Mouse (Mus musculus) forebrain, embryonic 15.5 days (tissue): ENCODE measurements around the gene Gnaz. TPM values are rescaled to one million over a fixed set of nuclear protein-coding genes. Genes with fewer than 3 reads are reported as not detected.

ENCODE experiments used
- ATAC-seq: fragments of 200-750 bp; cut with Nextera tagmentation; replicated peaks from 2 replicates; pipeline ENCODE4 v1.8.0; 2017; ENCODE audit warnings: mild to moderate bottlenecking, moderate TSS enrichment, moderate library complexity
- H3K27ac ChIP-seq: fragments of 300-500 bp; sonication (generic); replicated peaks from 2 replicates; pipeline ENCODE4 v1.5.1; 2015; ENCODE audit warnings: mild to moderate bottlenecking, inconsistent platforms
- H3K27me3 ChIP-seq: fragments of 300-500 bp; sonication (generic); 2 replicates; pipeline ENCODE4 v1.6.1; 2015; ENCODE audit warnings: inconsistent platforms
- H3K36me3 ChIP-seq: fragments of 300-500 bp; sonication (generic); 2 replicates; pipeline ENCODE4 v1.6.1; 2015; ENCODE audit warnings: mild to moderate bottlenecking, inconsistent platforms
- H3K4me1 ChIP-seq: fragments of 300-500 bp; sonication (generic); 2 replicates; pipeline ENCODE4 v1.6.1; 2015; ENCODE audit warnings: inconsistent platforms
- H3K4me2 ChIP-seq: fragments of 300-500 bp; sonication (generic); replicated peaks from 2 replicates; pipeline ENCODE4 v1.6.1; 2015; ENCODE audit warnings: mild to moderate bottlenecking, inconsistent platforms
- H3K4me3 ChIP-seq: fragments of 300-500 bp; sonication (generic); 2 replicates; pipeline ENCODE4 v1.5.1; 2015; ENCODE audit warnings: mild to moderate bottlenecking, inconsistent platforms
- H3K9ac ChIP-seq: fragments of 300-500 bp; sonication (generic); replicated peaks from 2 replicates; pipeline ENCODE4 v1.6.1; 2015; ENCODE audit warnings: mild to moderate bottlenecking, inconsistent platforms
- H3K9me3 ChIP-seq: fragments of 300-500 bp; sonication (generic); 2 replicates; pipeline ENCODE4 v1.6.1; 2016; ENCODE audit warnings: inconsistent platforms
- WGBS: fragments of 180-500 bp; shearing (Covaris S2); methylation state at CpG from one replicate; pipeline ENCODE4 v1.1.7; 2015; ENCODE audit warnings: mixed read lengths; 5-methylcytosine and 5-hydroxymethylcytosine counted together
- polyA plus RNA-seq: library from polyadenylated mRNA; unstranded; fragments of >200 nt; fragmentation: Nextera tagmentation; extraction: Ambion mirVana; gene quantifications from 2 replicates; pipeline ENCODE4 v1.2.1, GENCODE M21; 2015

Gene Gnaz
- polyA plus RNA-seq, 1 experiment from 2014 or later: 44.9 TPM

DNA sequence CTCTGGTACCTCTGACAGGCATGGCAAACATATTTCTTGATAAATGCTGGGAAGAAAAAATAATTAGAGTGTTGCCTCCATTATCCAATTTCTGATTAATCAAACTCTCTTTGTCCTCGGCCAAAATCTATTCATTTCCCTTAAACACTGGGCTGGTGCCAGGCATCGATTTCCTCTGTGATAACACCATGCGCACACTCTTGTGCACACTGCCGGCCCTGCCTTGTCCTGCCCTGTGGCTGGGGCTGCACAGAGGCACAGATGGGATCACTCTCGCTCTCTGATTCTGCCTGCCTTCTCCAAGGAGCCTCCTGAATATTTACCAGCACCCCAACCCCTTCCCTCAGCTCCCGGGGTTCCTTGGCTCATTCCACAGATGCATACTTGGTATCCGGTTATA lies 8.6 kb downstream of the Gnaz start:
- no peak for ATAC-seq
- Histone ChIP-seq H3K9me3 (no peaks in the 10 kb centered on the region), H3K4me2 (no peak overlapping the region), H3K4me1 (no peaks in the 10 kb centered on the region; the same call in 1 of the 2 replicates), H3K27me3 (no peaks in the 10 kb centered on the region), H3K4me3 (no peak overlapping the region), H3K27ac (no peak overlapping the region), H3K9ac (no peak overlapping the region), H3K36me3 (no peaks in the 10 kb centered on the region; the same call in 1 of the 2 replicates)
- 60% methylated on average over 7 of the region's 7 CpGs for WGBS

GRCm38 (mm10) chr10:74976429-74976828 lies 9.5 kb downstream of the Gnaz start:
- 79% methylated on average over 7 of the region's 7 CpGs for WGBS
- Histone ChIP-seq H3K9ac (no peak overlapping the region), H3K9me3 (no peaks in the 10 kb centered on the region), H3K27ac (no peak overlapping the region), H3K27me3 (no peaks in the 10 kb centered on the region), H3K4me3 (no peak overlapping the region), H3K4me2 (no peak overlapping the region), H3K36me3 (no peaks in the 10 kb centered on the region; the same call in 1 of the 2 replicates), H3K4me1 (no peaks in the 10 kb centered on the region; the same call in 1 of the 2 replicates)
- ATAC-seq: no peak

- no peak for ATAC-seq
- WGBS: 79% methylated on average over 4 of the region's 4 CpGs
Measured at GRCm38 (mm10) chr10:74978056-74978455, 11.1 kb downstream of the Gnaz start.

DNA sequence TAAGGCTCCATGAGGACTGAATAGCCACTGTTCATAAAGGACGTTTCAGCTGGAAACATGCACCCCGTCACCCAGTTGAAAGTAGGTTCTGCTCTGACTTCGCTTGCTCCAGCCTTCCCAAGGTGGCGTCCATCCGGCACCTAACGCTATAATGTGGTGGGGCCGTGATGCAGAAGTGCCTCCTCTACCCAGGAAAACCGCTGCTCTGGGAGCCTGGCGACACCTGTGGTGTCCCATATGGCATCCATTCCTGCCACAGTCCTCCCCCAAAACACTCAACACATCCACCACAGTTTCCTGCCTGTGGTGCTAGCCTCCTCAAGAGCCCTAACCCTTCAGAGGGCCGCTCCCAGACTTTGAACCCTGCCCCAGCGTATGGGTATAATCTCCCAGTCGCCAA lies 14.2 kb downstream of the Gnaz start:
- Histone ChIP-seq H3K9me3 (no peaks in the 10 kb centered on the region), H3K4me3 (no peak overlapping the region), H3K4me2 (no peak overlapping the region), H3K27ac (no peak overlapping the region), H3K27me3 (no peaks in the 10 kb centered on the region), H3K9ac (no peak overlapping the region), H3K4me1 (no peaks in the 10 kb centered on the region), H3K36me3 (no peaks in the 10 kb centered on the region; the same call in 1 of the 2 replicates)
- no peak for ATAC-seq
- 87% methylated on average over 12 of the region's 12 CpGs for WGBS

More at GRCm38 (mm10) chr10:74978056-74978455, 11.1 kb downstream of the Gnaz start:
- Histone ChIP-seq H3K36me3 (no peaks in the 10 kb centered on the region; the same call in 1 of the 2 replicates), H3K9me3 (no peaks in the 10 kb centered on the region), H3K4me3 (no peak overlapping the region), H3K4me2 (no peak overlapping the region), H3K27me3 (no peaks in the 10 kb centered on the region), H3K4me1 (no peaks in the 10 kb centered on the region; the same call in 1 of the 2 replicates), H3K9ac (no peak overlapping the region), H3K27ac (no peak overlapping the region)

DNA sequence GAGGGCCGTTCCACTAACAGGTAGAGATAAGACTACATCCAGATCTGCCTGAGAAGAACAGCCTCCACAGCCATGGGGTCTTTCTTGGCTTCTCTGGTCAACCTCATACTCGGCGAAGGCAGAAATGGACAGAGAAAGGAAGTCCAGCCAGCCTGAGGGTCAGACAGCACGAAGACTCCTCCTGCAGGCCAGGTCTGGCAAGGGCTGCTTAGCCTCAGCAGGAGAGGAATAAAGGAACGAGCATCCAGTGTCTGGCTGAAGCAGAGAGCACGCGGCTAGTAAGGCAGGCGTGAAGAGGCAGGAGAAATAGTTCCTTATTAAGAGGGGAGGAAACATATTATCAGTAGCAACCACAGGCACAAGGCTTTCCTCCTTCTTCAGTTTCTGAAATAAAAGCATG lies 16.2 kb downstream of the Gnaz start:
- Histone ChIP-seq H3K27ac (no peak overlapping the region), H3K9me3 (no peaks in the 10 kb centered on the region), H3K4me1 (no peaks in the 10 kb centered on the region), H3K36me3 (no peaks in the 10 kb centered on the region; the same call in 1 of the 2 replicates), H3K4me3 (no peak overlapping the region), H3K27me3 (no peaks in the 10 kb centered on the region), H3K4me2 (no peak overlapping the region), H3K9ac (no peak overlapping the region)
- no peak for ATAC-seq
- 59% methylated on average over 8 of the region's 8 CpGs for WGBS

- Histone ChIP-seq H3K4me1 (no peaks in the 10 kb centered on the region), H3K4me3 (no peak overlapping the region), H3K4me2 (no peak overlapping the region), H3K36me3 (peaks cover 14% of the 10 kb centered on the region), H3K27ac (no peak overlapping the region), H3K9me3 (no peaks in the 10 kb centered on the region), H3K27me3 (no peaks in the 10 kb centered on the region), H3K9ac (no peak overlapping the region)
- ATAC-seq: 0 out of 2 replicates have a peak, but pooled peaks have one; percentile 9
- 80% methylated on average over 14 of the region's 14 CpGs for WGBS
Measured at GRCm38 (mm10) chr10:74987698-74988470, 20.9 kb downstream of the Gnaz start.

GRCm38 (mm10) chr10:74989814-74990213 lies 22.8 kb downstream of the Gnaz start:
- Histone ChIP-seq H3K9me3 (no peaks in the 10 kb centered on the region), H3K27me3 (no peaks in the 10 kb centered on the region), H3K27ac (no peak overlapping the region), H3K9ac (no peak overlapping the region), H3K4me1 (peaks cover 5% of the 10 kb centered on the region), H3K36me3 (peaks cover 14% of the 10 kb centered on the region), H3K4me3 (no peak overlapping the region), H3K4me2 (no peak overlapping the region)
- no peak for ATAC-seq
- WGBS: 91% methylated on average over 4 of the region's 4 CpGs

DNA sequence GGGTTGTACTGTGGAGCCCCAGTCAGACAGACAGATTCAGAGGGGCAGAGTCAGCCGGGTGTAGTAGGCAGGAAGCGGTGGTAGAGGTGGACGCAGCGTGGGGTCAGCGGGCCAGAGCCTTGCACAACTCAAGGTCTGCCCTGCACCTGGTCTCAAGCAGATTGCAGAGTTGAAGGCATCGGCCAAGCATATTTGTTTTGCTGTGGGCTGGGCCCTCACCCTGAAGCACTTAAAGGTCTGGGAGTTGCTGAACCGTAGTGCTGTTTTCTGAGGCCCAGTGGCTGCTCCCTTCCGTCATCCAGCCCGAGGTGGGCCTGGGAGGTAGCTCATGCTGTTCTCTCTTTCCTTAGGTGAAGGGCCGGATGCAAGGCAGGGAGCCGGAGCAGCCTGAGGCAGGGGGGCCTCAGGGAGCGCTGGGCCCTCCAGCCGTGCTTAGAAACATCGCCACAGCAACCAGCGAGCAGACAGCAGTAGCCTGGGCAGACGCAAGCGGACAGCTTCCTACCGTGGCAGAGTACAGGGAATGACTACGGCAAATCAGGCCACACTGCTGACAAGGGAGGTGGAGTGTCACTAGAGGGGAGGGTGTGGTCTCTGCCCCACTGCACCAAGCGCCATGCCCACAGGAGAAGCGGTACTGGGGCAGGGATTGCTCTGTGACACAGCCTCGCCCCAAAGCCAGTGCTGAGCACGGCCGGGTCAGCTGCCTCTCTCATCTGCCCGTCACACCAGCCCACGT lies 23.8 kb downstream of the Gnaz start:
- no peak overlapping the region for H3K9ac ChIP-seq
- H3K27ac ChIP-seq: no peak overlapping the region
- H3K4me3 ChIP-seq: no peak overlapping the region
- 62% methylated on average over 26 of the region's 26 CpGs for WGBS
- H3K9me3 ChIP-seq: no peaks in the 10 kb centered on the region
- peaks cover 14% of the 10 kb centered on the region for H3K4me1 ChIP-seq
- ATAC-seq: no peak
- peaks cover 14% of the 10 kb centered on the region for H3K36me3 ChIP-seq
- no peaks in the 10 kb centered on the region for H3K27me3 ChIP-seq
- H3K4me2 ChIP-seq: no peak overlapping the region

DNA sequence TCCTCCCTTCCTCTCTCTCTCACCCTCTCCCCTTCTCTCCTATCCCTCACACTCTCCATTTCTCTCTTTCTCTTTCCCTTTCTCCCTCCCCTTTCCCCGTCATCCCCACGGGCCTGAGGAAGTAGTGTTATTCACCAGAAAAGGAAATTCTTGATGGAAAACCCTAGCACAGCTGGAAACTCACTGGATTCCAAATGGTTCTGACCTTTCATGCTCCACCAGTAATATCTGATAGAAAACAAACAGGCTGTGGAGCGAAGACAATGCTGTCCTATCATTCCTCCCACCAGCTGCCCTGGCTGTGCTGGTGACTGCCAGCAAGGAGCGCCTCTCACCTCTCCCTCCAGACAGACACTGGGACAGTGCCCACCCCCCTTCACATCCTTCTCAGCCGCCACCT lies 27.9 kb downstream of the Gnaz start:
- Histone ChIP-seq H3K9me3 (no peaks in the 10 kb centered on the region), H3K27me3 (no peaks in the 10 kb centered on the region), H3K4me1 (peaks cover 17% of the 10 kb centered on the region), H3K27ac (0 out of 2 replicates have a peak overlapping the region, but pooled peaks have one; percentile 17), H3K4me2 (no peak overlapping the region), H3K4me3 (no peak overlapping the region), H3K9ac (no peak overlapping the region), H3K36me3 (peaks cover 14% of the 10 kb centered on the region)
- ATAC-seq: peak; percentile 36; the same call in 1 of the 2 replicates
- 11% methylated on average over 5 of the region's 5 CpGs for WGBS

DNA sequence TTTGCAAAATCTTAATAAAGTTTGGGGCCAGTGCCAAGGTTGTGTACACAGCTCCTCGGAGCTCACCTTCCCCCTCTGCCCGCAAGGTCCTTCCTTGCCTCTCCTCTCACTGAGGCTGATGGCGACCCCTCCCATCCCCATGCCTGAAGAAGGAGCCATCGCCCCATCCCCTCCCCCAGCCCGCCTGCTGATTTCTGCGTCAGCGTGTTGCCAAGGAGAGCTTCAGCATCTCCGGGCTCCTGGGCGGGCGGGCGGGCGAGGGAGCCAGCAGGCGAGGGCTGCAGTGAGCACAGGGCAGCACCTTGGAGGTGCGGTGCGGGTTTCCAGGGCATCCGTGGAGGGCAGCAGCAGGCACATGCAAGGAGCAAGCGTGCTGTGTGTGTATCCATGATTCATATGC lies 28.4 kb downstream of the Gnaz start:
- no peaks in the 10 kb centered on the region for H3K9me3 ChIP-seq
- ATAC-seq: peak; percentile 62
- peak overlapping the region; percentile 44 for H3K4me2 ChIP-seq
- under 1% methylated on average over 17 of the region's 17 CpGs for WGBS
- H3K4me3 ChIP-seq: peak overlapping the region; percentile 17; the same call in 1 of the 2 replicates
- no peaks in the 10 kb centered on the region for H3K27me3 ChIP-seq
- H3K36me3 ChIP-seq: peaks cover 14% of the 10 kb centered on the region
- peaks cover 22% of the 10 kb centered on the region for H3K4me1 ChIP-seq
- peak overlapping the region; percentile 31; the same call in 1 of the 2 replicates for H3K9ac ChIP-seq
- no peak overlapping the region; the same call in 1 of the 2 replicates for H3K27ac ChIP-seq

DNA sequence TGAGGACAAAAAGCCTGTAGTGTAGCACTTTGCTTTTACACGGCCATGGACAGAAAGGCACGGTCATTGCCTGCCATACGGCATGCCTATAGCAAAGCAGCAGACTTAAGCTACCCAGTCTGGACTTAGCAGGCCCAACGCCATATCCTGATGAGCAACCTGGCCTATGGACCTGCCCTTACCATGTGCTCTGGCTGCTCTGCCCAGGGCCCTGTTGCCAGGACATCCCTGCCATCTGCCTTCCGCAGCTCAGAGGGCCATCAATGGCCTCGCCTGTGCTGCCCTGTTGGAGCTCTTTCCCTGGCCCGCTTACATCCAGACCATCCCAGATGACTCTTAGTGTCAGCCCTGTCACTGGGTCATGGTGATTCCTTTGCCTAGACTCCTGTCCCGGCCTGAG lies 34.4 kb downstream of the Gnaz start:
- no peak for ATAC-seq
- Histone ChIP-seq H3K27me3 (no peaks in the 10 kb centered on the region), H3K4me1 (peaks cover 6% of the 10 kb centered on the region), H3K4me3 (no peak overlapping the region), H3K9me3 (no peaks in the 10 kb centered on the region), H3K36me3 (no peaks in the 10 kb centered on the region), H3K4me2 (no peak overlapping the region), H3K9ac (no peak overlapping the region), H3K27ac (no peak overlapping the region)
- WGBS: 93% methylated on average over 8 of the region's 8 CpGs

- WGBS: 90% methylated on average over 3 of the region's 3 CpGs
- no peaks in the 10 kb centered on the region for H3K9me3 ChIP-seq
- H3K36me3 ChIP-seq: no peaks in the 10 kb centered on the region
- H3K4me2 ChIP-seq: no peak overlapping the region
- no peak overlapping the region for H3K27ac ChIP-seq
- H3K4me3 ChIP-seq: no peak overlapping the region
- H3K9ac ChIP-seq: no peak overlapping the region
- H3K27me3 ChIP-seq: no peaks in the 10 kb centered on the region
- peaks cover 16% of the 10 kb centered on the region for H3K4me1 ChIP-seq
- ATAC-seq: no peak
Measured at GRCm38 (mm10) chr10:75004067-75004466, 37.1 kb downstream of the Gnaz start.
